Mouse (Mus musculus) hindbrain, embryonic 10.5 days (tissue): Measurements from ENCODE around the gene Gpr161. TPM values are rescaled to one million over a fixed set of nuclear protein-coding genes. Genes with fewer than 3 reads are reported as not detected.
A peak's percentile ranks its signal among the peaks of the same experiment; 100 is the strongest.

Source experiments
- DNase-seq: peaks from one replicate; pipeline ENCODE4 v3.0.0-alpha.2; 2017; ENCODE audit warnings: low spot score
- H3K27ac ChIP-seq: fragments of 300-500 bp; sonication (generic); 2 replicates; pipeline ENCODE4 v1.5.1; 2016; ENCODE audit warnings: mild to moderate bottlenecking, moderate library complexity
- H3K27me3 ChIP-seq: fragments of 300-500 bp; sonication (generic); 2 replicates; pipeline ENCODE4 v1.6.1; 2016; ENCODE audit warnings: mild to moderate bottlenecking; ENCODE audit not compliant: poor library complexity, insufficient read depth, severe bottlenecking
- H3K36me3 ChIP-seq: fragments of 300-500 bp; sonication (generic); 2 replicates; pipeline ENCODE4 v1.6.1; 2016; ENCODE audit warnings: mild to moderate bottlenecking, moderate library complexity
- H3K4me1 ChIP-seq: fragments of 300-500 bp; sonication (generic); replicated peaks from 2 replicates; pipeline ENCODE4 v1.6.1; 2016; ENCODE audit warnings: mild to moderate bottlenecking
- H3K4me3 ChIP-seq: fragments of 300-500 bp; sonication (generic); 2 replicates; pipeline ENCODE4 v1.5.1; 2016; ENCODE audit warnings: mild to moderate bottlenecking, moderate library complexity
- H3K9me3 ChIP-seq: fragments of 300-500 bp; sonication (generic); 2 replicates; pipeline ENCODE4 v1.6.1; 2016; ENCODE audit warnings: mild to moderate bottlenecking, moderate library complexity
- WGBS: fragments of 180-500 bp; shearing (Covaris S2); methylation state at CpG from one replicate; pipeline ENCODE4 v1.1.7; 2016; 5-methylcytosine and 5-hydroxymethylcytosine counted together
- polyA plus RNA-seq: library from polyadenylated mRNA; unstranded; fragments of >200 nt; fragmentation: Nextera tagmentation; extraction: Ambion mirVana; gene quantifications from 2 replicates; pipeline ENCODE4 v1.2.1, GENCODE M21; 2016

Gpr161 gene
- polyA plus RNA-seq = 1.3 and 1.8 TPM in 2 replicates

GRCm38 (mm10) chr1:165295489-165295888, at the start of gene Gpr161:
Gene Gpr161 (plus strand): TSS chr1:165295789.
- H3K36me3 ChIP-seq = peaks cover 40% of the 10 kb centered on the region
- no peaks in the 10 kb centered on the region for H3K4me1 ChIP-seq
- no peak within 1 kb of the TSS for H3K4me3 ChIP-seq
- no peak within 1 kb of the TSS for H3K27ac ChIP-seq
- 91% methylated on average over 1 of the region's 1 CpGs for WGBS
- no peaks in the 10 kb centered on the region for H3K27me3 ChIP-seq
- no peak for DNase-seq
- H3K9me3 ChIP-seq = no peaks in the 10 kb centered on the region

- 89% methylated on average over 5 of the region's 5 CpGs for WGBS
- Histone ChIP-seq H3K4me1 (no peaks in the 10 kb centered on the region), H3K27ac (no peak overlapping the region), H3K4me3 (no peak overlapping the region), H3K9me3 (no peaks in the 10 kb centered on the region), H3K27me3 (no peaks in the 10 kb centered on the region), H3K36me3 (no peaks in the 10 kb centered on the region)
- DNase-seq = no peak
Observed at GRCm38 (mm10) chr1:165246587-165246986, 49.0 kb upstream of the Gpr161 start.

GRCm38 (mm10) chr1:165247085-165247484, 48.5 kb upstream of the Gpr161 start:
- Histone ChIP-seq H3K27ac (no peak overlapping the region), H3K4me1 (no peaks in the 10 kb centered on the region), H3K4me3 (no peak overlapping the region), H3K36me3 (no peaks in the 10 kb centered on the region), H3K9me3 (no peaks in the 10 kb centered on the region), H3K27me3 (no peaks in the 10 kb centered on the region)
- DNase-seq = no peak
- 82% methylated on average over 5 of the region's 5 CpGs for WGBS

- no peak overlapping the region for H3K4me3 ChIP-seq
- DNase-seq = no peak
- H3K36me3 ChIP-seq = no peaks in the 10 kb centered on the region
- no peaks in the 10 kb centered on the region for H3K4me1 ChIP-seq
- H3K9me3 ChIP-seq = no peaks in the 10 kb centered on the region
- H3K27ac ChIP-seq = no peak overlapping the region
- 89% methylated on average over 3 of the region's 3 CpGs for WGBS
- no peaks in the 10 kb centered on the region for H3K27me3 ChIP-seq
Observed at GRCm38 (mm10) chr1:165247788-165248187, 47.8 kb upstream of the Gpr161 start.

DNA sequence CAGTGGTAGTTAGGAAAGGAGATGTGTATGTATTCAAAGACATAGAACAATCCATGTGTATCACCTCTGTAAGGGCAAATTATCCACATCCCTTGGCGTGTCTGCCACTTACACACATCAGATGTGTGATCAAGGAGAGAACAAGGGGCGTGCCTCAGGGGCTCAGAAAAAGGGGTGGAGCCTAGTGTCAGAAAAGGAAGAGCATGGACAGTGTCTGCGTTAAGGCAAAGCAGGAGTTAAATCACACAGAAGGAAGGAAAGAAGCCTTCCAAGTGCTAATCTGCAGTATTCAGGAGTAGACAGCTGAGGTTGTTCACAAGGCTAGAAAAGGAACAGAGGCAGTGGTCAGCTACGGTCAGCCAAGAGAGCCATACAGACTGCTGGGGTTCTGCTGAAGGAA, 46.7 kb upstream of the Gpr161 start:
- H3K9me3 ChIP-seq = no peaks in the 10 kb centered on the region
- H3K4me1 ChIP-seq = no peaks in the 10 kb centered on the region
- WGBS = 75% methylated on average over 4 of the region's 4 CpGs
- H3K36me3 ChIP-seq = no peaks in the 10 kb centered on the region
- no peak overlapping the region for H3K27ac ChIP-seq
- DNase-seq = no peak
- H3K4me3 ChIP-seq = no peak overlapping the region
- H3K27me3 ChIP-seq = no peaks in the 10 kb centered on the region

GRCm38 (mm10) chr1:165250546-165250945, 45.0 kb upstream of the Gpr161 start:
- no peaks in the 10 kb centered on the region for H3K36me3 ChIP-seq
- no peaks in the 10 kb centered on the region for H3K27me3 ChIP-seq
- no peak overlapping the region for H3K4me3 ChIP-seq
- DNase-seq = no peak
- no peak overlapping the region for H3K27ac ChIP-seq
- H3K9me3 ChIP-seq = no peaks in the 10 kb centered on the region
- H3K4me1 ChIP-seq = no peaks in the 10 kb centered on the region
- WGBS = 83% methylated on average over 2 of the region's 2 CpGs

DNA sequence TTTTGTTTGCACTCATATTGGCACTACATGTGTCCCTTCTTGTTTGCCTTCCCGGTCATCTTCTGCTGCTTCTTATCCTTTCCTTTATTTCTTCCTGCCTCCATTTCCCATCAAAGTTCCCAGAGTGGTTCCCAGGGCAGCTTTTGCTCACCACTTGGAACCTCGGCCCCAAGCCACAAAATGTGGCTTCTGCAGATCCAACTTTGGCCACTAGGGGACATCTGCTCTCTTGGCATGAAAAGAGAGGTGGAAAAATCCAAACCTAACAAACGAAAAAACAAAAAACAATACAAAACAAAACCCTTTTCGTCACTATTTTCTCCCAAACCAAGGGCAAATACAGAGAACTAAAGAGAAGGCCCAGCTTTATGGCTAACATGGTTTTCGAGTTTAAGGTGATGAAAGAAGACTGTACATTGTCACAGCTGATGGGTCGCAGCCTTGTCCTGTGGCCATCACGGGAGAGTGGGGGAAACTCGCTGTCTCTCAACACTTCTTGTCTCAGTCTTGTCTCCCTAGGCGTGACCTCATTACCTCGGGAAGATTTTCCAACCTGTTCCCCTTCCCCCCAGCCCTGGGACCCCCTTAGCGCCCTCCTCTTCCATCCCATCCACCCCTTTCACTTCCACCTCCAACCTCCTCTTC, 43.4 kb upstream of the Gpr161 start:
- Histone ChIP-seq H3K4me3 (no peak overlapping the region), H3K27me3 (no peaks in the 10 kb centered on the region), H3K27ac (no peak overlapping the region), H3K4me1 (no peaks in the 10 kb centered on the region), H3K9me3 (no peaks in the 10 kb centered on the region), H3K36me3 (no peaks in the 10 kb centered on the region)
- 51% methylated on average over 11 of the region's 11 CpGs for WGBS
- DNase-seq = peak; percentile 69

GRCm38 (mm10) chr1:165274946-165275345, 20.6 kb upstream of the Gpr161 start:
- no peak overlapping the region for H3K27ac ChIP-seq
- H3K27me3 ChIP-seq = no peaks in the 10 kb centered on the region
- H3K36me3 ChIP-seq = no peaks in the 10 kb centered on the region
- 86% methylated on average over 6 of the region's 6 CpGs for WGBS
- H3K9me3 ChIP-seq = no peaks in the 10 kb centered on the region
- H3K4me3 ChIP-seq = no peak overlapping the region
- no peak for DNase-seq
- H3K4me1 ChIP-seq = peaks cover under 1% of the 10 kb centered on the region

DNA sequence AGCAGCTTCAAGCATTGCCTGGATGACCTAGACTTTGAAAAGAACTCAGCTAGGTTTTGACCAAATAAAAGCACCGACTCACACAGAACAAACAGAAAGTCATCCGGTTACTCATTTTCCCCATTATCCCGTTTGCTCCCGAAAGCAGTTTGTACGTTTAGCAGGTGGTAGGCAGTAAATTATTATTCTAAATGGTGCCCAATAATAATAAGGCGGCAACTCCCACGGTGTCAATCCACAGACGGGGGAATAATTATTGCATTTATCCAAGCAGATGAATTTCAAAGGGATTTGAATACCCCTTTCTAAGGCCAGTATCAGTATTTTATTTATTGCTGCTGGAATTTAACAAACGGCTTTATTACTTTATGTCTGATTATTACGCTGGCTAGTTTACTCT, 14.8 kb upstream of the Gpr161 start:
- peak overlapping the region; percentile 88 for H3K4me3 ChIP-seq
- DNase-seq = no peak

GRCm38 (mm10) chr1:165281351-165282221, 14.0 kb upstream of the Gpr161 start:
- DNase-seq = peak; percentile 83
- 1% methylated on average over 71 of the region's 71 CpGs for WGBS
- Histone ChIP-seq H3K4me3 (peak overlapping the region; percentile 88), H3K4me1 (peaks cover 48% of the 10 kb centered on the region), H3K27me3 (no peaks in the 10 kb centered on the region), H3K36me3 (no peaks in the 10 kb centered on the region), H3K9me3 (no peaks in the 10 kb centered on the region), H3K27ac (peak overlapping the region; percentile 97)

More for the DNA sequence above, 14.8 kb upstream of the Gpr161 start:
- Histone ChIP-seq H3K27ac (peak overlapping the region; percentile 97), H3K27me3 (no peaks in the 10 kb centered on the region), H3K36me3 (no peaks in the 10 kb centered on the region), H3K4me1 (peaks cover 48% of the 10 kb centered on the region), H3K9me3 (no peaks in the 10 kb centered on the region)
- 69% methylated on average over 10 of the region's 10 CpGs for WGBS

DNA sequence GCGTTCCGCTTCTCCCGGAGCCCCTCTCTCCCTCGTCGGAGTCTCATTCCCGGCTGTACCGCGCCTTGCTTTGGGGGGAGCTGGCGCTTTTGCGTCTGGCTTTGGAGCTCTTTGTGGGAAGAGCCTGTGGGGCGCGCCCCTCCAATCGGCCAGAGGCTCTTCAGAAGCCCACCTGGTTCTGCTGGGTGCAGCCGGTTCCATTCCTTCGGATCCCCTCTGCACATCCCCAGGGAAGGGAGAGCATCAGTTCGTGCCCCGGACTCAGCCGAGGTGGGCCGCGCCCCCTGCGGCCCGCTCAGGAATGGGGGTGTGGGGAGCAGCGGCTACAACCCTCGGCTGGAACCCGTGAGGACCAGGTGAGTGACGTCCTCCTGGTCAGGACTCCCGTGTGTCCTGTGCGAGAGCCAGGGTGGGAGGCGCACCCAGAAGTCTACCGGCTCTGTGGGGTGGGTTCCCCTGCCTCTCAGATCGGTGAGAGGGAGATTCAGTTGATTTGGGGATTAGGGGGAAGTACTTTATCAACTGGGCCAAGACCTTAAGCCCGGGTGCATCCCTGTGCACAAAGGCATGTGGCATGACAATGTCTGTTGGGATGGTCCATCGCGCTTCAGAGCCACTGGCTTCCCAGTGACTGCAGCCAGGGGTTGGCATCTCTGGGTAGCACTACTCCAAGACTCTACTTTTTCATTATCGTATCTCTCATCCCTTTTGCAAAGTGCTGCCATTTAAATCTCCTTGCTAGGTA, 13.2 kb upstream of the Gpr161 start:
- Histone ChIP-seq H3K36me3 (peaks cover 1% of the 10 kb centered on the region; the same call in 1 of the 2 replicates), H3K27me3 (no peaks in the 10 kb centered on the region), H3K27ac (peak overlapping the region; percentile 97), H3K4me1 (peaks cover 48% of the 10 kb centered on the region), H3K4me3 (peak overlapping the region; percentile 88), H3K9me3 (no peaks in the 10 kb centered on the region)
- under 1% methylated on average over 35 of the region's 35 CpGs for WGBS
- DNase-seq = no peak

GRCm38 (mm10) chr1:165282967-165283345, 12.6 kb upstream of the Gpr161 start:
- Histone ChIP-seq H3K27me3 (no peaks in the 10 kb centered on the region), H3K36me3 (peaks cover 6% of the 10 kb centered on the region; the same call in 1 of the 2 replicates), H3K4me3 (peak overlapping the region; percentile 88), H3K4me1 (peaks cover 48% of the 10 kb centered on the region), H3K9me3 (no peaks in the 10 kb centered on the region), H3K27ac (peak overlapping the region; percentile 97; the same call in 1 of the 2 replicates)
- DNase-seq = no peak
- 13% methylated on average over 7 of the region's 7 CpGs for WGBS
